Mouse (Mus musculus): ENCODE results near the gene Scaf1. TPM values are rescaled to one million over a fixed set of nuclear protein-coding genes. Genes with fewer than 3 reads are reported as not detected.

Scaf1 gene
- polyA plus RNA-seq, 1 experiment from 2014 or later, result 49.4 TPM

- no peaks in the 10 kb centered on the region for H3K9me3 ChIP-seq (ENCODE audit: control insufficient read depth, low read length)
- WGBS, result 80% methylated on average over 12 of the region's 12 CpGs
- H3K4me2 ChIP-seq (ENCODE audit: low read length), result no peak overlapping the region
- ATAC-seq (replicated peaks; ENCODE audit: low FRiP score, low TSS enrichment, low read depth) (no peak), DNase-seq (ENCODE audit: low spot score) (no peak)
- H3K9ac ChIP-seq (ENCODE audit: low read length), result no peak overlapping the region
- H3K36me3 ChIP-seq (ENCODE audit: control insufficient read depth, insufficient read depth, low read length), result no peaks in the 10 kb centered on the region
- peaks cover 21% of the 10 kb centered on the region for H3K27me3 ChIP-seq (replicated peaks; ENCODE audit: control insufficient read depth, insufficient read depth, low read length)
- H3K4me1 ChIP-seq (replicated peaks; ENCODE audit: control insufficient read depth, insufficient read depth, low read length), result peaks cover 3% of the 10 kb centered on the region
- H3K27ac ChIP-seq (ENCODE audit: low read depth), result no peak overlapping the region
- H3K4me3 ChIP-seq (ENCODE audit: low read depth, low read length), result no peak overlapping the region
These were observed 61.9 kb downstream of the Scaf1 start for GRCm38 (mm10) chr7:44954091-44954885.

- no peak for ATAC-seq (replicated peaks; ENCODE audit: low FRiP score, low TSS enrichment, low read depth)
- H3K27me3 ChIP-seq (replicated peaks; ENCODE audit: control insufficient read depth, insufficient read depth, low read length), result peaks cover 21% of the 10 kb centered on the region
These were observed 62.6 kb downstream of the Scaf1 start for GRCm38 (mm10) chr7:44953561-44953960.

More at GRCm38 (mm10) chr7:44953561-44953960, 62.6 kb downstream of the Scaf1 start:
- Histone ChIP-seq H3K9me3 (ENCODE audit: control insufficient read depth, low read length) (no peaks in the 10 kb centered on the region), H3K4me1 (replicated peaks; ENCODE audit: control insufficient read depth, insufficient read depth, low read length) (peaks cover 3% of the 10 kb centered on the region), H3K4me3 (ENCODE audit: low read depth, low read length) (no peak overlapping the region), H3K36me3 (ENCODE audit: control insufficient read depth, insufficient read depth, low read length) (no peaks in the 10 kb centered on the region), H3K4me2 (ENCODE audit: low read length) (no peak overlapping the region), H3K9ac (ENCODE audit: low read length) (no peak overlapping the region), H3K27ac (ENCODE audit: low read depth) (no peak overlapping the region)
- WGBS, result 59% methylated on average over 14 of the region's 14 CpGs
- DNase-seq (ENCODE audit: low spot score), result no peak

Small RNA genes lying within 50 kb of the gene (microRNA-seq; reads per million reads assigned to microRNA genes)
- gene Mir7054, result 0.76 reads per million

Other genes with a start within 250 kb of the Scaf1 start
- 65.8 and 68.8 TPM in 2 replicates for gene Nup62, start 200.3 kb downstream of the Scaf1 start, polyA plus RNA-seq (2014; fragmentation: Nextera tagmentation; extraction: Ambion mirVana)
- 2.0 TPM in 2 replicates for gene Il4i1, start 200.0 kb downstream of the Scaf1 start, polyA plus RNA-seq (2014; fragmentation: Nextera tagmentation; extraction: Ambion mirVana)
- 2.4 and 3.0 TPM in 2 replicates for gene Atf5, start 199.7 kb downstream of the Scaf1 start, polyA plus RNA-seq (2014; fragmentation: Nextera tagmentation; extraction: Ambion mirVana)
- 63.7 and 68.0 TPM in 2 replicates for gene Akt1s1, start 167.4 kb downstream of the Scaf1 start, polyA plus RNA-seq (2014; fragmentation: Nextera tagmentation; extraction: Ambion mirVana)
- 72.4 and 74.8 TPM in 2 replicates for gene Tbc1d17, start 167.3 kb downstream of the Scaf1 start, polyA plus RNA-seq (2014; fragmentation: Nextera tagmentation; extraction: Ambion mirVana)
- 26.4 and 29.7 TPM in 2 replicates for gene Pnkp, start 159.2 kb downstream of the Scaf1 start, polyA plus RNA-seq (2014; fragmentation: Nextera tagmentation; extraction: Ambion mirVana)
- gene Ptov1, start 146.6 kb downstream of the Scaf1 start, polyA plus RNA-seq (2014; fragmentation: Nextera tagmentation; extraction: Ambion mirVana), result 318 and 338 TPM in 2 replicates
- 66.2 and 75.8 TPM in 2 replicates for gene Med25, start 123.7 kb downstream of the Scaf1 start, polyA plus RNA-seq (2014; fragmentation: Nextera tagmentation; extraction: Ambion mirVana)
- gene Fuz, start 120.3 kb downstream of the Scaf1 start, polyA plus RNA-seq (2014; fragmentation: Nextera tagmentation; extraction: Ambion mirVana), result 17.8 and 19.7 TPM in 2 replicates
- gene Ap2a1, start 86.9 kb downstream of the Scaf1 start, polyA plus RNA-seq (2014; fragmentation: Nextera tagmentation; extraction: Ambion mirVana), result 62.9 and 68.3 TPM in 2 replicates
- gene Tsks, start 73.2 kb downstream of the Scaf1 start, polyA plus RNA-seq (2014; fragmentation: Nextera tagmentation; extraction: Ambion mirVana), result not detected in 2 replicates
- 21.9 and 24.7 TPM in 2 replicates for gene Cpt1c, start 41.5 kb downstream of the Scaf1 start, polyA plus RNA-seq (2014; fragmentation: Nextera tagmentation; extraction: Ambion mirVana)
- 208 and 211 TPM in 2 replicates for gene Prmt1, start 29.8 kb downstream of the Scaf1 start, polyA plus RNA-seq (2014; fragmentation: Nextera tagmentation; extraction: Ambion mirVana)
- 84.3 and 91.7 TPM in 2 replicates for gene Irf3, start 18.7 kb downstream of the Scaf1 start, polyA plus RNA-seq (2014; fragmentation: Nextera tagmentation; extraction: Ambion mirVana)
- gene Bcl2l12, start 17.7 kb downstream of the Scaf1 start, polyA plus RNA-seq (2014; fragmentation: Nextera tagmentation; extraction: Ambion mirVana), result 54.3 and 55.2 TPM in 2 replicates
- 69.1 and 70.2 TPM in 2 replicates for gene Rras, start 1.6 kb upstream of the Scaf1 start, polyA plus RNA-seq (2014; fragmentation: Nextera tagmentation; extraction: Ambion mirVana)
- gene Prr12, start 36.5 kb upstream of the Scaf1 start, polyA plus RNA-seq (2014; fragmentation: Nextera tagmentation; extraction: Ambion mirVana), result 14.0 and 15.0 TPM in 2 replicates
- gene Nosip, start 46.1 kb upstream of the Scaf1 start, polyA plus RNA-seq (2014; fragmentation: Nextera tagmentation; extraction: Ambion mirVana), result 57.2 and 63.0 TPM in 2 replicates
- gene Prrg2, start 46.3 kb upstream of the Scaf1 start, polyA plus RNA-seq (2014; fragmentation: Nextera tagmentation; extraction: Ambion mirVana), result 21.8 and 24.0 TPM in 2 replicates
- gene Rcn3, start 75.9 kb upstream of the Scaf1 start, polyA plus RNA-seq (2014; fragmentation: Nextera tagmentation; extraction: Ambion mirVana), result 313 and 323 TPM in 2 replicates
- gene Fcgrt, start 87.5 kb upstream of the Scaf1 start, polyA plus RNA-seq (2014; fragmentation: Nextera tagmentation; extraction: Ambion mirVana), result 64.1 and 65.1 TPM in 2 replicates
- 1,923 and 1,961 TPM in 2 replicates for gene Rps11, start 108.1 kb upstream of the Scaf1 start, polyA plus RNA-seq (2014; fragmentation: Nextera tagmentation; extraction: Ambion mirVana)
- 1,687 and 1,710 TPM in 2 replicates for gene Rpl13a, start 112.4 kb upstream of the Scaf1 start, polyA plus RNA-seq (2014; fragmentation: Nextera tagmentation; extraction: Ambion mirVana)
- 0.72 and 0.81 TPM in 2 replicates for gene Gm45713, start 119.9 kb upstream of the Scaf1 start, polyA plus RNA-seq (2014; fragmentation: Nextera tagmentation; extraction: Ambion mirVana)
- gene Flt3l, start 120.1 kb upstream of the Scaf1 start, polyA plus RNA-seq (2014; fragmentation: Nextera tagmentation; extraction: Ambion mirVana), result 1.3 and 2.1 TPM in 2 replicates
- gene Pih1d1, start 137.9 kb upstream of the Scaf1 start, polyA plus RNA-seq (2014; fragmentation: Nextera tagmentation; extraction: Ambion mirVana), result 108 and 113 TPM in 2 replicates
- gene Aldh16a1, start 138.2 kb upstream of the Scaf1 start, polyA plus RNA-seq (2014; fragmentation: Nextera tagmentation; extraction: Ambion mirVana), result 50.9 and 66.6 TPM in 2 replicates
- 0.07 TPM in 1 of 2 replicates, not detected in the other for gene Slc17a7, start 147.6 kb upstream of the Scaf1 start, polyA plus RNA-seq (2014; fragmentation: Nextera tagmentation; extraction: Ambion mirVana)
- not detected in 2 replicates for gene Gfy, start 163.2 kb upstream of the Scaf1 start, polyA plus RNA-seq (2014; fragmentation: Nextera tagmentation; extraction: Ambion mirVana)
- gene Pth2, start 164.6 kb upstream of the Scaf1 start, polyA plus RNA-seq (2014; fragmentation: Nextera tagmentation; extraction: Ambion mirVana), result not detected in 2 replicates
- 0.43 and 0.73 TPM in 2 replicates for gene Ccdc155, start 188.5 kb upstream of the Scaf1 start, polyA plus RNA-seq (2014; fragmentation: Nextera tagmentation; extraction: Ambion mirVana)
- 0.80 and 1.0 TPM in 2 replicates for gene Dkkl1, start 195.8 kb upstream of the Scaf1 start, polyA plus RNA-seq (2014; fragmentation: Nextera tagmentation; extraction: Ambion mirVana)
- gene Tead2, start 199.4 kb upstream of the Scaf1 start, polyA plus RNA-seq (2014; fragmentation: Nextera tagmentation; extraction: Ambion mirVana), result 129 and 139 TPM in 2 replicates
- gene Cd37, start 222.8 kb upstream of the Scaf1 start, polyA plus RNA-seq (2014; fragmentation: Nextera tagmentation; extraction: Ambion mirVana), result 2.6 and 3.0 TPM in 2 replicates
- gene Slc6a16, start 224.7 kb upstream of the Scaf1 start, polyA plus RNA-seq (2014; fragmentation: Nextera tagmentation; extraction: Ambion mirVana), result 0.24 TPM in 1 of 2 replicates, not detected in the other

Measured in intestine, embryonic 14.5 days (tissue).